In the genomic region with DNA sequence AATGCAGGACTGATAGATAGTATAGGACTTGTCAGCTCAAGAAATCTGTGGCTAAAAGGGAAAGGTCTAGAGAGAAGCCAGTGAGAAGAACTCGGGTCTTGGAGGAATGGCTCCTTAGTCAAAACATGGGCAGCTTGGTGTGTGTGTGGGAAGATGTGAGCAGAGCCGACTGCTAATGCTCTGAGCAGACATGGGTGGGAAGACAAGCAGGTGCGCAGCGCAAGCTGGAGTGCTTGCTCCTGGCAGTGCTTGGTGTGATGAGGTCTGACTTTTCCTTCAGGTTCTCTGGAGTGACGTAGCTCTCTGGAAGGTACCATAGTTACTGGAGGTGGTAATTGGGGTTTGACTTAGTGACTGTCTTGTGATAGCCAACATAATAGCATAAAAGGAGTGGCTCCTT, we compare ENCODE assay signal across 15 mouse cellular contexts.
"Had no signal": no experiment of that assay in that cellular context is flagged by ENCODE, and none has a peak within 500 bp of the region (broad histone marks: within the 10 kb centered on the region; RNA-seq: fewer than 3 reads in every experiment).

No protein-coding gene starts in this region.

- H3K4me3 ChIP-seq: layer of hippocampus, adult 2 months; left cerebral cortex, adult 2 months; liver, embryonic 15.5 days; midbrain, embryonic 13.5 days; myocyte; neural tube, embryonic 15.5 days had no signal

- H3K27ac ChIP-seq: layer of hippocampus, adult 2 months; left cerebral cortex, adult 2 months; liver, embryonic 15.5 days; midbrain, embryonic 13.5 days; neural tube, embryonic 15.5 days had no signal

- H3K9me3 ChIP-seq: liver, embryonic 15.5 days; midbrain, embryonic 13.5 days; neural tube, embryonic 15.5 days had no signal

- DNase-seq: kidney, adult 11 months; kidney, adult 9 months; kidney, postnatal 10 days; kidney, postnatal 4 days; lung, adult 2 months; lung, postnatal 36 days; thymus, postnatal 36 days had no signal

- H3K4me2 ChIP-seq: liver, embryonic 11.5 days; liver, embryonic 15.5 days; midbrain, embryonic 13.5 days; neural tube, embryonic 15.5 days had no signal

- H3K27me3 ChIP-seq: liver, embryonic 15.5 days; midbrain, embryonic 13.5 days; neural tube, embryonic 15.5 days had no signal

- ATAC-seq: lung, postnatal 0 days; midbrain, embryonic 13.5 days had no signal

- H3K9ac ChIP-seq: liver, embryonic 15.5 days; midbrain, embryonic 13.5 days; neural tube, embryonic 15.5 days had no signal

- H3K36me3 ChIP-seq: liver, embryonic 15.5 days; midbrain, embryonic 13.5 days; neural tube, embryonic 15.5 days had no signal
